Mouse (Mus musculus): Measurements from ENCODE around the gene Fam189b.

DNA sequence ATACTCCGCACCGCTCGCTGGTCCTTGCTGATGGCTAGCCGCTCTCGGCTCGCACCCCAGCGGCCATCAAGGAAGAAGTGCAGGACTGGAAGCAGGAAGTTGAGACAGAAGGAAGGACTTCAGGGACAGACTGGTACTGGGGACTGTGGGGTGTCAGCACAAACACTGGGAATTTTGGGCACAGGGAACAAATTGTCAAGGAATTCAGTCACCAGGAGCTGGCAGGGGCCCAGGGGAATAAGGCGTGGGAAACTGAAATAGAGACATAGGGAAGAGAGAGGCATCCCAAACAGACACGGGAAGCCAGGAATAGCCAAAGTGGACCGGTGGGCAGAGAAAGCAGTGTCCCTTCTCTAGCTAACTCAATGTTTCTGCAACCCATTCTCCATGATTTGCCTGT is 53.6 kb downstream of the Fam189b start:
- TF ChIP-seq EP300 (IDR thresholded peaks at IDR 0.05; ENCODE audit: insufficient read depth, low read depth, low read length) (no peak), POLR2A (IDR thresholded peaks at IDR 0.05; ENCODE audit: insufficient read depth, low read length) (no peak)
